Mouse (Mus musculus): ENCODE results near the gene Cog1. TPM values are rescaled to one million over a fixed set of nuclear protein-coding genes. Genes with fewer than 3 reads are reported as not detected.

Cog1 gene
- polyA plus RNA-seq, 1 experiment from 2014 or later, result 37.6 TPM

DNA sequence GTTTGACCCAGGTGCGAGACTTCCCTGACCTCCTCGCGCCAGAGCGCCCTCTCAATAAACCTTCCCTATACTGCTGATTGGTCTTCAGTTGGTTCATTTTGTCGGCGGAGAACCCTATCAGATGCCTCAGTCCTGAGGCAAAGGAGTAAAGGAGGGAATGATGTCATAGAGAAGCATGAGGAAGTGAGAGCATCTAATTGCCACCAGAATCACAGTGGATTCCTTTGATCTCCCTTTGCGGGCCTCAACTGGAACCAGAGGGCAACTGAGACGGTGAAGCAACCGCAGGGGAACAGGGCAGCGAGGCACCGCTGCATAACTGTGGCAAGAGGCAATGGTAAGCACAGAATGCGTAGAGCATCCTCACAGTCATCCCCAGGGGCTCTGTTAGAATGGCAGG is 10.3 kb upstream of the Cog1 start:
- 91% methylated on average over 12 of the region's 12 CpGs for WGBS
- no peak overlapping the region for H3K9ac ChIP-seq (replicated peaks)

GRCm38 (mm10) chr11:113645181-113645580 is 3.8 kb upstream of the Cog1 start:
- no peak overlapping the region for H3K9ac ChIP-seq (replicated peaks)
- no peaks in the 10 kb centered on the region for H3K27me3 ChIP-seq
- no peak overlapping the region for H3K4me2 ChIP-seq (replicated peaks)
- no peaks in the 10 kb centered on the region for H3K36me3 ChIP-seq
- H3K9me3 ChIP-seq, result no peaks in the 10 kb centered on the region
- ATAC-seq (replicated peaks), result no peak
- no peak overlapping the region for H3K27ac ChIP-seq (replicated peaks)
- peaks cover 15% of the 10 kb centered on the region for H3K4me1 ChIP-seq
- 87% methylated on average over 3 of the region's 3 CpGs for WGBS
- no peak overlapping the region for H3K4me3 ChIP-seq

More for the DNA sequence above, 10.3 kb upstream of the Cog1 start:
- no peak overlapping the region for H3K27ac ChIP-seq (replicated peaks)
- ATAC-seq (replicated peaks), result no peak
- H3K9me3 ChIP-seq, result no peaks in the 10 kb centered on the region
- H3K36me3 ChIP-seq, result no peaks in the 10 kb centered on the region
- no peak overlapping the region for H3K4me3 ChIP-seq
- peaks cover 6% of the 10 kb centered on the region; the same call in 1 of the 2 replicates for H3K4me1 ChIP-seq
- no peaks in the 10 kb centered on the region for H3K27me3 ChIP-seq
- no peak overlapping the region for H3K4me2 ChIP-seq (replicated peaks)

DNA sequence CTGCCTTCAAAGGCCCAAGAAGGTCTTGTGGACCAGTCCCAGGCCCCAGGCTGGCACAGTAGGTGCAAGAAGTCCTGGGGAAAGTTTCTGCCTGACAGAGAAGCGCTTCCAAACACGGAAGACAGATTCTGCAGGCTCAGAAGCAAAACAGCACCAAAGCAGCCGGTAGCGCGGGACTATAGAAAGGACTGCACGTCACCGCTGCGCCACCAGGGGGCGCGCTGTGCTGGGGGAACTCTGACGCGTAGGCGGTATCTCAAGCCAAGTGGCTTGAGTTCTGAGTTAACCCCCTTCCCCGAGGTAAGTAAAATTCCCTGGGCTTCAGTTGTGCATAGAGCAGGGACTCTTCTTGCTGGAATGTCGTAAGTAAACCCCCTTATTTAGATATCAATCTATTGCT is 817 bp upstream of the Cog1 start:
- peaks cover 29% of the 10 kb centered on the region for H3K4me1 ChIP-seq
- ATAC-seq (replicated peaks), result 0 out of 2 replicates have a peak, but pooled peaks have one; percentile 17

DNA sequence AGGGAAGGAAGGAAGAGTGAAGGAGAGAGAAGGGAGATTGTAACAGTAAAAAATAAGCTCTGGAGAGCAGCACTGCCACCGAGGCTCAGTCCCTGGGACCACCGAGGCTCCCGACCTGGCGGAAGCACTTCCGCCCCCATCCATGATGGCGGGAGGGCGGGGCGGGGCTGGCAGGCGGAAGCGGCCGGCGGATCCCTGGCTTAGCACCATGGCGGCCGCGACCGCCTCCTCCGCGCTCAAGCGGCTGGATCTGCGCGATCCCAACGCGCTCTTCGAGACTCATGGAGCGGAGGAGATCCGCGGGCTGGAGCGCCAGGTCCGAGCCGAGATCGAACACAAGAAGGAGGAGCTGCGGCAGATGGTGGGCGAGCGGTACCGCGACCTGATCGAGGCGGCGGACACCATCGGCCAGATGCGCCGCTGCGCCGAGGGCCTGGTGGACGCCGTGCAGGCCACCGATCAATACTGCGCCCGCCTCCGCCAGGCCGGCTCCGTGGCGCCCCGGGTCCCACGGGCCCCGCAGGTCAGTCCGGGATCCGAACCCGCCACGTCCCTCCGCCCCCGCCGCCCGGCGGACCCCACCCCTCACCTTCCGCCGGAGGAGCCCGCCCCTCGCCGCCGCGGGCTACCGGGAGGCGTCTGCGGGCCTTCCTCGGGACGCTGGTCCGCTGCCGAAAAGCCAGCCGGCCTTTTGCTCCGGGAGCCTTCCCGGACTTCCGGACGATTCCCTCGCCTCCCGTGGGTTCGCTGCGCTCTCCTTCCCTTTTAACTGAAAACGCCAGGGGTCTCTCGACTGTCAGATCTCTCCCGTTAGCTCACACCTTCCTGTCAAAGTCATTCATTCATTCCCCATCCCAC is 613 bp downstream of the Cog1 start, which contains the start of gene Slc39a11:
Slc39a11 (minus strand) TSS at position 727 of the 858 bp plus-strand sequence.
- peak; percentile 81 for ATAC-seq (replicated peaks)
- peak within 1 kb of the TSS; percentile 97 for H3K4me3 ChIP-seq
- peak within 1 kb of the TSS; percentile 93 for H3K27ac ChIP-seq (replicated peaks)
- peaks cover 29% of the 10 kb centered on the region for H3K36me3 ChIP-seq
- H3K27me3 ChIP-seq, result no peaks in the 10 kb centered on the region
- peaks cover 34% of the 10 kb centered on the region for H3K4me1 ChIP-seq
- H3K9ac ChIP-seq (replicated peaks), result peak within 1 kb of the TSS; percentile 97
- H3K9me3 ChIP-seq, result no peaks in the 10 kb centered on the region
- peak within 1 kb of the TSS; percentile 72 for H3K4me2 ChIP-seq (replicated peaks)
- 0% methylated on average over 53 of the region's 91 CpGs for WGBS

More for the DNA sequence above, 817 bp upstream of the Cog1 start:
- Histone ChIP-seq H3K4me2 (replicated peaks) (peak overlapping the region; percentile 72), H3K27ac (replicated peaks) (no peak overlapping the region), H3K9me3 (no peaks in the 10 kb centered on the region), H3K4me3 (no peak overlapping the region), H3K27me3 (no peaks in the 10 kb centered on the region), H3K36me3 (peaks cover 15% of the 10 kb centered on the region), H3K9ac (replicated peaks) (0 out of 2 replicates have a peak overlapping the region, but pooled peaks have one; percentile 19)
- WGBS, result 4% methylated on average over 15 of the region's 15 CpGs

- peak overlapping the region; percentile 93 for H3K27ac ChIP-seq (replicated peaks)
- H3K4me1 ChIP-seq, result peaks cover 52% of the 10 kb centered on the region
- WGBS, result 72% methylated on average over 22 of the region's 22 CpGs
Measured at GRCm38 (mm10) chr11:113651206-113651906, 2.4 kb downstream of the Cog1 start.

DNA sequence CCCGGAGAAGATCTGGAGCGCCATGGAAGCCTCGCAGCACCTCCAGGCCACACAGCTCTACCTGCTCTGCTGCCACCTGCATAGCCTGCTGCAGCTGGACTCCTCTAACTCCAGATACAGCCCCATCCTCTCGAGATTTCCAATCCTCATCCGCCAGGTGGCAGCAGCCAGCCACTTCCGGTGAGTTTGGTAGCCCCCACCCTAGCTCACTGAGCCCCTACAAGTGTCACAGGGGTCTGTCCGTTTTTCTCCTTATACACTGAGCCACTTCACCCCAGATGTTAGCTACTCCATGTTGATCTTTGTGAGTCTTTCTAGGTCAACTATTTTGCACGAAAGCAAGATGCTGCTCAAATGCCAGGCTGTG is 2.9 kb downstream of the Cog1 start:
- H3K9me3 ChIP-seq, result no peaks in the 10 kb centered on the region
- H3K4me1 ChIP-seq, result peaks cover 57% of the 10 kb centered on the region
- H3K4me3 ChIP-seq, result no peak overlapping the region
- H3K9ac ChIP-seq (replicated peaks), result no peak overlapping the region
- 42% methylated on average over 8 of the region's 8 CpGs for WGBS
- H3K27me3 ChIP-seq, result no peaks in the 10 kb centered on the region
- peaks cover 51% of the 10 kb centered on the region for H3K36me3 ChIP-seq
- no peak overlapping the region for H3K4me2 ChIP-seq (replicated peaks)
- no peak for ATAC-seq (replicated peaks)
- peak overlapping the region; percentile 93 for H3K27ac ChIP-seq (replicated peaks)

More at GRCm38 (mm10) chr11:113651206-113651906, 2.4 kb downstream of the Cog1 start:
- Histone ChIP-seq H3K4me3 (peak overlapping the region; percentile 7; the same call in 1 of the 2 replicates), H3K36me3 (peaks cover 46% of the 10 kb centered on the region), H3K9me3 (no peaks in the 10 kb centered on the region), H3K9ac (replicated peaks) (no peak overlapping the region), H3K4me2 (replicated peaks) (no peak overlapping the region), H3K27me3 (no peaks in the 10 kb centered on the region)
- ATAC-seq (replicated peaks), result no peak

DNA sequence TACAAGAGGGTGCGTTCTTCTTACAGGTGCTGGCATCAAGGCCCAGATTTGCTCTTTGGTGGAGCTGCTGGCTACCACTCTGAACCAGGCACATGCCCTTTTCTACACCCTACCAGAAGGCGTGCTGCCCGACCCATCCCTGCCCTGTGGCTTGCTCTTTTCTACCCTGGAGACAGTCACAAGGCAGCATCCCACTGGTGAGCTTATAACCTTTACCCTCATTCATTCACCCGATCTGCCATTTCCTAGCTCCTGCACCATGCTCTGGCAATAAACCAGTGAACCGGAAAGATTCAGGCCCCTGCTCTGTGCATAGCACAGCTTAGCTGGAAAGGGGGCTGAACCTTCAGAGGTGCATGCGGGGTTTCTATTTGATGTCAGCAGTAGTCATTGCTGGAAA is 3.5 kb downstream of the Cog1 start:
- Histone ChIP-seq H3K27me3 (no peaks in the 10 kb centered on the region), H3K27ac (replicated peaks) (no peak overlapping the region), H3K4me3 (no peak overlapping the region), H3K36me3 (peaks cover 57% of the 10 kb centered on the region), H3K4me1 (peaks cover 60% of the 10 kb centered on the region), H3K9ac (replicated peaks) (no peak overlapping the region), H3K9me3 (no peaks in the 10 kb centered on the region), H3K4me2 (replicated peaks) (no peak overlapping the region)
- no peak for ATAC-seq (replicated peaks)
- 91% methylated on average over 6 of the region's 6 CpGs for WGBS

- 92% methylated on average over 15 of the region's 15 CpGs for WGBS
- Histone ChIP-seq H3K4me2 (replicated peaks) (no peak overlapping the region), H3K36me3 (peaks cover 72% of the 10 kb centered on the region), H3K4me3 (no peak overlapping the region), H3K9me3 (no peaks in the 10 kb centered on the region), H3K27ac (replicated peaks) (peak overlapping the region; percentile 72; the same call in 1 of the 2 replicates), H3K4me1 (peaks cover 48% of the 10 kb centered on the region), H3K27me3 (no peaks in the 10 kb centered on the region), H3K9ac (replicated peaks) (no peak overlapping the region)
- no peak for ATAC-seq (replicated peaks)
Measured at GRCm38 (mm10) chr11:113654105-113654504, 5.1 kb downstream of the Cog1 start.

DNA sequence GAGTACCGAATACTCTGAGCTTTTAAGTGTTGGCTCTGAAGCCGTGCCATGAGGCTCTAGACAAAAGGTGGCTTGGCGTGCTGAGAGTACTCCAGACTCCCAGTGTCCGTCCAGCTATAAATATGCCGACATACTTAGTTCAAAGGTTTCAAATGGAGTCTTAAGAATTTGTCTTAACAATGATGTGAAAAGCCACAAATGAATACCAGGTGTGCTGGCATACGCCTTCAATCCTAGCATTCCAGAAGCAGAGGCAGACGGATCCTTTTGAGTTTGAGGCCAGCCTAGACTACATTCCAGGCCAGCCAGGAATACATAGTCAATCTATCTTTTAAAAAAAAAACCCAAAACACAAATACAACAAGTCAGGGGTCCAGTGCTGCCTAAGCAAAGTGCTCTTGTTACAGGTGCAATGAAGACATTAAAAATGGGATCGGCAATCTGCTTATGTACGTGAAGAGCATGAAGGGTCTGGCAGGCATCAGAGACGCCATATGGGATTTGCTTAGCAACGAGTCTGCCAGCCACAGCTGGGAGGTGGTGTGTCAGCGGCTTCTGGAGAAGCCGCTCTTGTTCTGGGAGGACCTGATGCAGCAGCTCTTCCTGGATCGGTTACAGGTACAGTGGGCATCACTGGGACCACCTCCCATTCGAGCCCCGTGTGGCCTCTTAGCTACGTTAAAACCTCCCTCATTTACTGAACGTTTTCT is 5.7 kb downstream of the Cog1 start:
- Histone ChIP-seq H3K4me1 (peaks cover 47% of the 10 kb centered on the region), H3K4me2 (replicated peaks) (no peak overlapping the region), H3K27ac (replicated peaks) (peak overlapping the region; percentile 72), H3K36me3 (peaks cover 78% of the 10 kb centered on the region), H3K9ac (replicated peaks) (no peak overlapping the region), H3K9me3 (no peaks in the 10 kb centered on the region), H3K27me3 (no peaks in the 10 kb centered on the region), H3K4me3 (no peak overlapping the region)
- 71% methylated on average over 18 of the region's 18 CpGs for WGBS
- no peak for ATAC-seq (replicated peaks)

- Histone ChIP-seq H3K9ac (replicated peaks) (no peak overlapping the region), H3K9me3 (no peaks in the 10 kb centered on the region), H3K4me1 (peaks cover 35% of the 10 kb centered on the region), H3K27ac (replicated peaks) (peak overlapping the region; percentile 33; the same call in 1 of the 2 replicates), H3K36me3 (peaks cover 94% of the 10 kb centered on the region), H3K27me3 (no peaks in the 10 kb centered on the region), H3K4me3 (no peak overlapping the region), H3K4me2 (replicated peaks) (no peak overlapping the region)
- ATAC-seq (replicated peaks), result no peak
- WGBS, result 87% methylated on average over 8 of the region's 8 CpGs
Measured at GRCm38 (mm10) chr11:113656511-113656932, 7.6 kb downstream of the Cog1 start.

DNA sequence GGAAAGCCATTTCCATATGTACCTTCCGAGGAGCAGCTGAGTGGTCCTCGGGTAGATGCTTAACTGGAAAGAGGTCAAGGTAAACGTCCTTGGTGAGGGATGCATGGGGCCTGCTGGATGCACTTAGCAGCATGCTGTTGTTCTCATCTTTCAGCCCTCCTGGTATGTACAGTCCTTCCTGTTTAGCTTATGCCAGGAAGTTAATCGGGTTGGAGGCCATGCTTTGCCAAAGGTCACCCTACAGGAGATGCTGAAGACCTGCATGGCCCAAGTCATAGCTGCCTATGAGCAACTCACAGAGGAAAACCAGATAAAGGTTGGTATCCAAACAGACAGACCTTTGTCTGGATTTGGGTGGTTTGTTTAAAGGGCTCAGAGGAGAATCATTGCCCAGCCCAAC is 8.3 kb downstream of the Cog1 start:
- Histone ChIP-seq H3K4me2 (replicated peaks) (no peak overlapping the region), H3K27ac (replicated peaks) (0 out of 2 replicates have a peak overlapping the region, but pooled peaks have one; percentile 11), H3K9me3 (no peaks in the 10 kb centered on the region), H3K27me3 (no peaks in the 10 kb centered on the region), H3K4me3 (no peak overlapping the region), H3K4me1 (peaks cover 30% of the 10 kb centered on the region), H3K9ac (replicated peaks) (no peak overlapping the region), H3K36me3 (peaks cover 95% of the 10 kb centered on the region)
- WGBS, result 89% methylated on average over 4 of the region's 4 CpGs
- no peak for ATAC-seq (replicated peaks)
